Comparison of ENCODE assay signal across 17 mouse cellular contexts in the genomic region with DNA sequence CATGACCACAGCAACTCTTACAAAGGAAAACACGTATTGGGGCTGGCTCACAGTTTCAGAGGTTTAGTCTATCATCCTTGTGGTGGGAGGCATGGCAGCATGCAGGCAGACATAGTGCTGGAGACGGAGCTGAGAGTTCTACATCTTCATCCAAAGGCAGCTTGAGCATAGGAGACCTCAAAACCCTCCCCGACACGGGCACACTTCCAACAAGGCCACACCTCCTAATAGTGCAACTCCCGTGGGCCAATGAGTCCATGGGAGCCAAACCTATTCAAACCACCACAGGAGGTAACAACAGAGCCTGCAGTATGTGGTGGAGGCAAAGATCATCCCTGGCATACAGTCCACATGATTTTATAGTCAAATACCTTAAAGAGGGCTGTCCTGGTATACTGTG.
"Had no signal": no experiment of that assay in that cellular context is flagged by ENCODE, and none has a peak within 500 bp of the region (broad histone marks: within the 10 kb centered on the region; RNA-seq: fewer than 3 reads in every experiment).

No protein-coding gene starts in this region.

- H3K4me3 ChIP-seq: midbrain, embryonic 10.5 days; midbrain, embryonic 12.5 days; myocyte; neural tube, embryonic 13.5 days; neural tube, embryonic 15.5 days had no signal

- H3K27ac ChIP-seq: midbrain, embryonic 10.5 days; midbrain, embryonic 12.5 days; neural tube, embryonic 13.5 days; neural tube, embryonic 15.5 days had no signal

- H3K36me3 ChIP-seq: midbrain, embryonic 10.5 days; midbrain, embryonic 12.5 days; neural tube, embryonic 13.5 days; neural tube, embryonic 15.5 days had no signal

- H3K27me3 ChIP-seq: midbrain, embryonic 12.5 days; neural tube, embryonic 13.5 days; neural tube, embryonic 15.5 days had no signal

- H3K9ac ChIP-seq: lung, embryonic 14.5 days; midbrain, embryonic 12.5 days; neural tube, embryonic 13.5 days; neural tube, embryonic 15.5 days had no signal

- H3K4me1 ChIP-seq: midbrain, embryonic 12.5 days; neural tube, embryonic 13.5 days; neural tube, embryonic 15.5 days had no signal

- H3K4me2 ChIP-seq: lung, embryonic 14.5 days; midbrain, embryonic 12.5 days; neural tube, embryonic 13.5 days; neural tube, embryonic 15.5 days had no signal

- ATAC-seq: midbrain, embryonic 16.5 days had no signal

- DNase-seq: lung, adult 18-20 months; lung, embryonic 14.5 days; midbrain, embryonic 14.5 days; retina, postnatal 1 day; right cerebral cortex, adult 18-20 months; right cerebral cortex, postnatal 25 days; right cerebral cortex, postnatal 4 days; spleen, adult 18-20 months; thymus, adult 18-20 months; thymus, postnatal 14 days; thymus, postnatal 36 days had no signal

- H3K9me3 ChIP-seq: midbrain, embryonic 10.5 days; midbrain, embryonic 12.5 days; neural tube, embryonic 13.5 days; neural tube, embryonic 15.5 days had no signal
